Mouse (Mus musculus) embryonic facial prominence, embryonic 14.5 days (tissue): ENCODE results near the gene Rnf224. TPM values are rescaled to one million over a fixed set of nuclear protein-coding genes. Genes with fewer than 3 reads are reported as not detected.
A peak's percentile ranks its signal among the peaks of the same experiment; 100 is the strongest.

Source experiments
- ATAC-seq: fragments of 200-750 bp; cut with Nextera tagmentation; 2 replicates; pipeline ENCODE4 v1.8.0; 2017; ENCODE audit warnings: low read depth, moderate number of reproducible peaks, moderate TSS enrichment
- DNase-seq: peaks from one replicate; pipeline ENCODE4 v3.0.0-alpha.2; 2015; ENCODE audit warnings: low spot score
- H3K27ac ChIP-seq: fragments of 300-500 bp; sonication (generic); replicated peaks from 2 replicates; pipeline ENCODE4 v1.5.1; 2014; ENCODE audit warnings: low read depth, mild to moderate bottlenecking, low read length, moderate library complexity
- H3K27me3 ChIP-seq: fragments of 300-500 bp; sonication (generic); replicated peaks from 2 replicates; pipeline ENCODE4 v1.6.1; 2014; ENCODE audit warnings: low read length; ENCODE audit not compliant: control insufficient read depth, insufficient read depth
- H3K36me3 ChIP-seq: fragments of 300-500 bp; sonication (generic); 2 replicates; pipeline ENCODE4 v1.6.1; 2014; ENCODE audit warnings: low read length, mixed read lengths; ENCODE audit not compliant: control insufficient read depth, insufficient read depth
- H3K4me1 ChIP-seq: fragments of 300-500 bp; sonication (generic); 2 replicates; pipeline ENCODE4 v1.6.1; 2014; ENCODE audit warnings: antibody characterized with exemption, low read length; ENCODE audit not compliant: control insufficient read depth, insufficient read depth
- H3K4me2 ChIP-seq: fragments of 300-500 bp; sonication (generic); 2 replicates; pipeline ENCODE4 v1.6.1; 2014; ENCODE audit warnings: low read depth, mild to moderate bottlenecking, low read length, moderate library complexity, mixed read lengths
- H3K4me3 ChIP-seq: fragments of 300-500 bp; sonication (generic); 2 replicates; pipeline ENCODE4 v1.5.1; 2014; ENCODE audit warnings: low read depth, mild to moderate bottlenecking, low read length
- H3K9ac ChIP-seq: fragments of 300-500 bp; sonication (generic); 2 replicates; pipeline ENCODE4 v1.6.1; 2014; ENCODE audit warnings: low read depth, mild to moderate bottlenecking, low read length, moderate library complexity, mixed read lengths
- H3K9me3 ChIP-seq: fragments of 300-500 bp; sonication (generic); 2 replicates; pipeline ENCODE4 v1.6.1; 2016; ENCODE audit warnings: low read length; ENCODE audit not compliant: control insufficient read depth
- WGBS: fragments of 180-500 bp; shearing (Covaris S2); extraction: QIAGEN DNeasy Blood & Tissue Kit; methylation state at CpG from one replicate; pipeline ENCODE4 v1.1.7; 2014; 5-methylcytosine and 5-hydroxymethylcytosine counted together
- polyA plus RNA-seq: library from polyadenylated mRNA; unstranded; fragments of >200 nt; fragmentation: Nextera tagmentation; extraction: Ambion mirVana; gene quantifications from 2 replicates; pipeline ENCODE4 v1.2.1, GENCODE M21; 2014

The Rnf224 gene
- not detected in 2 replicates for polyA plus RNA-seq

DNA sequence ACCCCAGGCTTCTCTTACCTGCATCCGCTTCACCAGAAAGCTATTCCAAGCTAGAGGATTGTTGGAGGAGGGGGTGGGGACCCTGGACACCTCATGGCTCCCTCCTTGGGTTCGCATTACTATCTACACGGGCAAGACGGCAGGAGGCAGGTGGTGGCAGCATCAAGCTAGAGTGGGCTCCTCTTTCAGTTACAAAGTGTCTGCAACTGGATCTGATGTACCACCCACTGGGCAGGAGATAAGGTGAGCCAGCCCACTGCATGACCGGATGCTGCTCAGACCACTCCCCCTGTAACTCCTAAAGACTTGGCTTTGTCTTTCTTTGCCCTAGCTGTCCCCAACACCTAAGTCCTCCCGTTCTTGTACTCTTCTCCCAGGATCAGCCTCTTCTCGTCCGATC lies at the start of gene Rnf224:
Gene Rnf224, minus strand, starts transcription at position 174 of the 400 bp plus-strand sequence.
- Histone ChIP-seq H3K9me3 (no peaks in the 10 kb centered on the region), H3K9ac (no peak within 1 kb of the TSS), H3K4me1 (peaks cover 12% of the 10 kb centered on the region), H3K27me3 (peaks cover 5% of the 10 kb centered on the region; the same call in 1 of the 2 replicates), H3K27ac (no peak within 1 kb of the TSS), H3K4me2 (no peak within 1 kb of the TSS), H3K4me3 (no peak within 1 kb of the TSS), H3K36me3 (no peaks in the 10 kb centered on the region)
- ATAC-seq (no peak), DNase-seq (no peak)
- 31% methylated on average over 8 of the region's 8 CpGs for WGBS

DNA sequence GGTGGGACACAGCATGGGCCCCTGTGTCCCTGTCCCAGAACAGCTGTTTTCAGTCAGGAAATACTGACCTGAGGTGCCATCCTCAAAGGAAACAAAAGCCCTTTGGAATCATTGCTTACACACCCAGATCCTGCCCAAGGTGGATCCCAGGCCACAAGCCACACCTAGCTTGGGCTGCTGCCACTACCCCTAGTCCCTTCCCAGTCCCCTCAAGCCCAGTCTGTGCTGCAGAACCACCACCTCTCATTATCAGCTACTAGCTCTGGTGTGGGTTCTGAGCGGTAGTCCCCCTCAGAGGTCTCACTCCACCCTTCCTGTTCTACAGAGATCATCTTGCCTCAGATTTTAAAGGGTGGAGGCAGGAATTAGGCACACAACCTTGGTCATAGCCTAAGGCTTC lies 49.7 kb upstream of the Rnf224 start:
- Histone ChIP-seq H3K27me3 (peaks cover 37% of the 10 kb centered on the region), H3K4me3 (no peak overlapping the region), H3K4me1 (no peaks in the 10 kb centered on the region), H3K36me3 (peaks cover 49% of the 10 kb centered on the region), H3K9me3 (no peaks in the 10 kb centered on the region), H3K4me2 (no peak overlapping the region), H3K9ac (no peak overlapping the region), H3K27ac (peak overlapping the region; percentile 81)
- no peak for DNase-seq
- peak; percentile 28; the same call in 1 of the 2 replicates for ATAC-seq
- WGBS, result 43% methylated on average over 1 of the region's 1 CpGs

DNA sequence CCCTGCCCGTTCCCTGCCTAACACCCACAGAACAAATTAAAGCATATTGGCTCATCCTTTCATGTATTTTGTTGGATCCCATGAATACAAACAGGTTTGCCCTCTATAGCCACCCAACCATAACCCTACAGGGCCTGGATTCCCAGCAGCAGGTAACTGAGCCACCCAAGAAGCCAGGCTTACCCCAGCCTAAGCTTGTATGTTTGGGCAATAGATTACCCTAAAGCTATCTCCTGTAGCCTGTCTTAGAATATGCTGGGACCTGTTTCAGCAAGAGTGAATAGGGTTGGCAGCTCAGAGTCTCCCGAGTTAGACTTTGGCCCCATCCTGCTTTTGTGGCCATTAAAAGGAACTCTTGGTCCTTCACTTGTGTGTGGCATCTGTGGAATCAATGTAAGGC lies 49.0 kb upstream of the Rnf224 start:
- Histone ChIP-seq H3K36me3 (peaks cover 56% of the 10 kb centered on the region), H3K9me3 (no peaks in the 10 kb centered on the region), H3K4me1 (no peaks in the 10 kb centered on the region), H3K27ac (0 out of 2 replicates have a peak overlapping the region, but pooled peaks have one; percentile 81), H3K4me3 (no peak overlapping the region), H3K4me2 (no peak overlapping the region), H3K9ac (no peak overlapping the region), H3K27me3 (peaks cover 29% of the 10 kb centered on the region)
- 90% methylated on average over 2 of the region's 2 CpGs for WGBS
- ATAC-seq (no peak), DNase-seq (no peak)

DNA sequence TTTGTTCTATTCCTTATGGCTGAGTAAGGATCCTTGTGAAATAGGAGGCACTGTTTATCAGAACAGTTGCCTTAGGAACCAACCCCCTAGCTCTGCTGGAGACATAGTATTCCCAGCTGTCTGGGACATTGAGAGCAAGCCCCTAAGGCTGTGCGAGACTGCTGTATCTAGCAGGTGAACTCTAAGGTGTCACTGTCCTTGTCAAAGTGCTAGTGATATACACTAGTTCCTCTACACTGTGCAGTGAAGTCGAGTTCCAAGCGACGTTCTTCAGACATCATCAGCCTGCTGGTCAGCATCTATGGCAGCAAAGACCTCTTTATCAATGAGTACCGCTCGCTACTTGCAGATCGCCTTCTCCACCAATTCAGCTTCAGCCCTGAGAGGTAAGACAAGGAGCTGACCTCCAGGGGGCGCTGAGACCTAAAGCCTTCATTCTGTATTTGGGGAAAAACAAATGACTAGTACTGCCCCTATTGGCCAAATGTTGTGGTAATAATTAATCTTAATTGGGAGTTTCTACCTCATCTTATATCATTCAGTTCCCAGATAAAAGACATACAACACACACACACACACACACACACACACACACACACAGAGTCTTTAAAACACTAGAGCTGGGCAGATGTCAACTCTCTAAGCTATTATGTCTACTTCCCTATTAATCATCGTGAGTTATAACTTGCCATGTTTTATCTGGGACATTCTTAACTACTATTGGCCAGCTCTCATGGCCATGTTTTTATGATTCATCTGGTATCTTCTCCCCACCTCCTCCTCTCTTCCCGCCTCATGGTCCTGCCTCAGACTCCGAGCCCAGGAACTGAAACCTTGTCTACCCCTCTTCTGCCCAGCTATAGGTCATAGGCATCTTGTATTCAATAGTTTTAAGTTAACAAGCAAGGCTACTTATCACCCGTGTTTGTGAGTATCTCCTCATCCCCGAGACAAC lies 42.6 kb upstream of the Rnf224 start:
- WGBS, result 64% methylated on average over 13 of the region's 13 CpGs
- no peak overlapping the region for H3K4me3 ChIP-seq
- no peaks in the 10 kb centered on the region for H3K9me3 ChIP-seq
- H3K4me1 ChIP-seq, result no peaks in the 10 kb centered on the region
- DNase-seq (peak; percentile 83), ATAC-seq (0 out of 2 replicates have a peak, but pooled peaks have one; percentile 44)
- no peaks in the 10 kb centered on the region for H3K27me3 ChIP-seq
- H3K9ac ChIP-seq, result no peak overlapping the region
- H3K27ac ChIP-seq, result no peak overlapping the region
- peaks cover 97% of the 10 kb centered on the region for H3K36me3 ChIP-seq
- H3K4me2 ChIP-seq, result no peak overlapping the region

- Histone ChIP-seq H3K27me3 (no peaks in the 10 kb centered on the region), H3K27ac (peak overlapping the region; percentile 65; the same call in 1 of the 2 replicates)
Observed at GRCm38 (mm10) chr2:25273010-25273409, 36.4 kb upstream of the Rnf224 start.

DNA sequence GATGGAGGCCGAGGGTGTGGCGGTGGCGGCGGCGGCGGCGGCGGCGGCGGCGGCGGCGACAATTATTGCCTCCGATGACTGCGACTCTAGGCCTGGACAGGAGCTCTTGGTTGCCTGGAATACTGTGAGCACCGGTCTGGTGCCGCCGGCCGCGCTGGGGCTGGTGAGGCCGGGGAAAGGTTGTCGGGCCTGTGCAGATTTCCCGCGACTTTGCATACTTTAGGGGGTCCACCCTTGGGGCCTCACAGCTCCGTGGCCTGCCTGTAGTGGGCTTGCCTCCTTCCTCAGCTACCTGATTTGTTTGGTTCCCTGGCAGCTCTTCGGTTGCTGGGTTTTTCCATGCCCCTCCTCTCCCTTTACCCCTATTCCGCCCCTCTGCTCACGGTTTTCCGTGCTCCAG lies 35.9 kb upstream of the Rnf224 start:
- peak; percentile 47 for ATAC-seq
- Histone ChIP-seq H3K27me3 (no peaks in the 10 kb centered on the region), H3K27ac (peak overlapping the region; percentile 65; the same call in 1 of the 2 replicates), H3K9ac (peak overlapping the region; percentile 84), H3K9me3 (no peaks in the 10 kb centered on the region), H3K4me2 (peak overlapping the region; percentile 83), H3K4me1 (peaks cover 17% of the 10 kb centered on the region), H3K4me3 (peak overlapping the region; percentile 84), H3K36me3 (peaks cover 65% of the 10 kb centered on the region)
- 2% methylated on average over 5 of the region's 29 CpGs for WGBS
- no peak for DNase-seq

More at GRCm38 (mm10) chr2:25273010-25273409, 36.4 kb upstream of the Rnf224 start:
- ATAC-seq (no peak), DNase-seq (no peak)
- Histone ChIP-seq H3K4me1 (peaks cover 17% of the 10 kb centered on the region), H3K4me3 (peak overlapping the region; percentile 84), H3K9me3 (no peaks in the 10 kb centered on the region), H3K4me2 (peak overlapping the region; percentile 83), H3K9ac (peak overlapping the region; percentile 84), H3K36me3 (peaks cover 70% of the 10 kb centered on the region)
- 32% methylated on average over 16 of the region's 16 CpGs for WGBS

GRCm38 (mm10) chr2:25271827-25272511 lies 35.4 kb upstream of the Rnf224 start, which contains the start of the genes Ssna1 and Anapc2:
Ssna1 (minus strand) TSS chr2:25272438.
Anapc2 (plus strand) TSS chr2:25272478.
- peaks cover 17% of the 10 kb centered on the region for H3K4me1 ChIP-seq

DNA sequence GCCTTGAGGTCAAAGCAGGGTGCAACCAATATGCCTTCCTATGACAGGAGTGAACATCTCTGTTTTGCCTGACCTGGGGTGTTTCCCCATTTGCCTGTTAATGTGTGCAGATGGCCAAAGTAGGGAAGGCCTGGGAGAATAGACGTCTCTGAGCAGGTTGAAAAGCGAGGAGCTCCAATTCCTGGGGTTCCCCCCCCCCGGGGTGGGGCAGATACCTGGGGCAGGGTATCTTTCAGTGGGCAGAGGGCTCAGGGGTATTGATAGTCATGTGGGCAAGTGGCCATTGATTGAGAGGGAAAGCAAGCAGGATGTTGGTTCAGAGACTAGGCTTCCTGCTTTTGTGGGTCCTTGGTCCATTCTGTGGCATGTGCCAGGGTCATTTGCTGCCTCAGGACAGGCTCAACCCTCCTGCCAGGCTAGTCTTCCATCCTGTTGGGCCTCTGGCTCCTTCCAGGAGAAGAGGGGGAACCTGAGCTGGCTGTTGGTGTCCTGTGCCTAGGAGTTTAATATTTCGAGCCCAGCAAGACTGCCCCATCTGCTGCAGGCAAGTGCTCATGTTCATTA lies 31.2 kb upstream of the Rnf224 start:
- Histone ChIP-seq H3K4me2 (no peak overlapping the region), H3K27ac (no peak overlapping the region), H3K9ac (no peak overlapping the region; the same call in 1 of the 2 replicates), H3K4me1 (peaks cover 25% of the 10 kb centered on the region), H3K4me3 (no peak overlapping the region), H3K9me3 (no peaks in the 10 kb centered on the region), H3K27me3 (peaks cover 14% of the 10 kb centered on the region), H3K36me3 (peaks cover 26% of the 10 kb centered on the region)
- ATAC-seq (no peak), DNase-seq (no peak)
- WGBS, result 60% methylated on average over 4 of the region's 4 CpGs

More at GRCm38 (mm10) chr2:25271827-25272511, 35.4 kb upstream of the Rnf224 start, which contains the start of the genes Ssna1 and Anapc2:
- ATAC-seq, result peak; percentile 97
- Histone ChIP-seq H3K9me3 (no peaks in the 10 kb centered on the region), H3K4me3 (peak within 1 kb of the TSS; percentile 84), H3K27ac (peak within 1 kb of the TSS; percentile 65), H3K36me3 (peaks cover 59% of the 10 kb centered on the region), H3K9ac (peak within 1 kb of the TSS; percentile 84), H3K27me3 (no peaks in the 10 kb centered on the region), H3K4me2 (peak within 1 kb of the TSS; percentile 83)
- DNase-seq, result peak; percentile 98
- WGBS, result under 1% methylated on average over 37 of the region's 55 CpGs
